In the genomic region with DNA sequence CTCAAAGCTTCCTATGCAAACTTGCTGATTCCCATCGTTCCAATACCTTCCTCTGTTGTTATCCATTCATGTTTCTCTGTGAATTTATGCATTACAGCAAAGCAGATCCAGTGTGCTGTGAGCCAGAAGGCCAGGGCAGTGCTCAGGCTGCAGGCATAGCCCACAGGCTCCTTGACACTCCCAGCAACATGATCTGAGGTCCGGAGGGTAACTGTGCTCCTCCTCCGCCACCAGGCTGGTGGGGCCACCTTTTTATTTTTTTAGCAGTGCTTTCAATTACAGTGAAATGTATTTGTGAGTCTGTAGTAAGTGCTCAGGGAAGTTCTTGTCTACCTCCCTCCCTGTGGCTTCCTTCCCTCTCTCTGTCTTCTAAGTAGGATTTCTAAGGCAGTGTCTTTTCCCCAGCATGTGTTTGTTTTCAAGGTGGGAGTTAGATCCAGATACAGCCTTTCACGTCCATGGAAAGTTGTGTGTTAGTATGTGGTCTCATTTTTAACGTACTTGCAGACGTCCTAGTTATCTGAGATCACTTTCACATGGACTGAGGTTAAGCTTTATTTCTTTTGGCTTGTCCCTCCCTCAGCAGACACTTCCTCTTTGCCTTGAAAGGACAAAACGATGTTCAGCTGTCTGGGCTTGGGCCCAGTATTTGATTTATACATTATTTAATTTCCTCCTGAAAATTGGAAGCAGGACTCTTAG, we compare ENCODE assay signal across 9 mouse cellular contexts.
DNase-seq lines count a peak whose midpoint lies in the region; ATAC-seq lines count a peak whose summit lies in the region.
"Had no signal": no experiment of that assay in that cellular context is flagged by ENCODE, and none has a peak within 500 bp of the region (broad histone marks: within the 10 kb centered on the region; RNA-seq: fewer than 3 reads in every experiment).

No protein-coding gene starts in this region.

- DNase-seq in kidney, adult 11 months: peak; percentile 6
- DNase-seq in kidney, adult 18-20 months: no peak
- peak; percentile 22 for DNase-seq in mesoderm, embryonic 11.5 days (ENCODE audit: low read depth, low spot score)
- no peak for DNase-seq in frontal cortex, postnatal 36 days (ENCODE audit: low spot score in 2 of 2)
- DNase-seq in Muller cell, postnatal 12 days (ENCODE audit: inconsistent ontology term): no peak
- DNase-seq: cerebellum, adult 2 months had no signal

- H3K9ac ChIP-seq in embryonic facial prominence, embryonic 15.5 days: no peak overlapping the region; the same call in 1 of the 2 replicates
- H3K9ac ChIP-seq in kidney, embryonic 14.5 days (ENCODE audit: low read depth, low read length): no peak overlapping the region

- WGBS in embryonic facial prominence, embryonic 15.5 days: 18% methylated on average over 7 of the region's 7 CpGs
- 18% methylated on average over 7 of the region's 7 CpGs for WGBS in kidney, embryonic 14.5 days

- no peaks in the 10 kb centered on the region for H3K9me3 ChIP-seq in embryonic facial prominence, embryonic 15.5 days (replicated peaks)
- no peaks in the 10 kb centered on the region for H3K9me3 ChIP-seq in kidney, embryonic 14.5 days (ENCODE audit: control insufficient read depth, low read length)

- no peak overlapping the region for H3K4me2 ChIP-seq in embryonic facial prominence, embryonic 15.5 days (replicated peaks)
- no peak overlapping the region for H3K4me2 ChIP-seq in kidney, embryonic 14.5 days (replicated peaks; ENCODE audit: low read depth, low read length)

- peak; percentile 81 for ATAC-seq in embryonic facial prominence, embryonic 15.5 days (ENCODE audit: insufficient number of reproducible peaks, low FRiP score, low TSS enrichment, low read depth)
- ATAC-seq in kidney, embryonic 14.5 days (ENCODE audit: low FRiP score, low TSS enrichment): peak; percentile 87
- no peak for ATAC-seq in monocyte, adult 5-6 weeks (replicated peaks; ENCODE audit: insufficient number of reproducible peaks, low FRiP score, low TSS enrichment, poor library complexity, severe bottlenecking)

- H3K27ac ChIP-seq in embryonic facial prominence, embryonic 15.5 days (replicated peaks): peak overlapping the region; percentile 74
- H3K27ac ChIP-seq in kidney, embryonic 14.5 days (ENCODE audit: low read depth, low read length): peak overlapping the region; percentile 89

- peaks cover 10% of the 10 kb centered on the region for H3K4me1 ChIP-seq in embryonic facial prominence, embryonic 15.5 days
- H3K4me1 ChIP-seq in kidney, embryonic 14.5 days (ENCODE audit: control insufficient read depth, insufficient read depth, low read length): peaks cover 11% of the 10 kb centered on the region

- no peaks in the 10 kb centered on the region for H3K27me3 ChIP-seq in embryonic facial prominence, embryonic 15.5 days
- no peaks in the 10 kb centered on the region for H3K27me3 ChIP-seq in kidney, embryonic 14.5 days (ENCODE audit: control insufficient read depth, insufficient read depth, low read length)

- no peaks in the 10 kb centered on the region for H3K36me3 ChIP-seq in embryonic facial prominence, embryonic 15.5 days
- H3K36me3 ChIP-seq in kidney, embryonic 14.5 days (ENCODE audit: control insufficient read depth, insufficient read depth, low read length): no peaks in the 10 kb centered on the region

- H3K4me3 ChIP-seq in embryonic facial prominence, embryonic 15.5 days (replicated peaks): no peak overlapping the region
- H3K4me3 ChIP-seq in kidney, embryonic 14.5 days (ENCODE audit: low read length): no peak overlapping the region

Comparison
In these comparisons a context has a peak if more than half of its experiments do, and no peak if none do; other contexts are left out.
1. DNase-seq: peak in kidney, adult 11 months (single experiment) and mesoderm, embryonic 11.5 days (single experiment); none in kidney, adult 18-20 months (single experiment), frontal cortex, postnatal 36 days (0 of 2) and Muller cell, postnatal 12 days (single experiment).